In genomic region chr13:116882226-116882625, GRCm38 (mm10) we compare ENCODE assay signal across 20 mouse cellular contexts.
DNase-seq lines count a peak whose midpoint lies in the region; ATAC-seq and TF ChIP-seq lines count a peak whose summit lies in the region.
"Had no signal": no experiment of that assay in that cellular context is flagged by ENCODE, and none has a peak within 500 bp of the region (broad histone marks: within the 10 kb centered on the region; RNA-seq: fewer than 3 reads in every experiment).

No protein-coding gene starts in this region.

- H3K36me3 ChIP-seq in forebrain, postnatal 0 days (ENCODE audit: insufficient read depth) = 0 out of 2 replicates have a peak, but pooled peaks cover 3% of the 10 kb centered on the region
- no peaks in the 10 kb centered on the region for H3K36me3 ChIP-seq in forebrain, embryonic 11.5 days (ENCODE audit: control insufficient read depth, insufficient read depth, low read length)
- H3K36me3 ChIP-seq in heart, postnatal 0 days (replicated peaks; ENCODE audit: control insufficient read depth, insufficient read depth, low read length) = no peaks in the 10 kb centered on the region
- no peaks in the 10 kb centered on the region for H3K36me3 ChIP-seq in lung, postnatal 0 days (ENCODE audit: insufficient read depth, low read length)
- H3K36me3 ChIP-seq: hindbrain, embryonic 15.5 days; liver, embryonic 12.5 days had no signal

- peak; percentile 23; the same call in 1 of the 2 replicates for ATAC-seq in forebrain, postnatal 0 days
- no peak for ATAC-seq in forebrain, embryonic 11.5 days (replicated peaks; ENCODE audit: low FRiP score)
- peak; percentile 41; the same call in 1 of the 2 replicates for ATAC-seq in heart, postnatal 0 days (ENCODE audit: insufficient read depth, low read depth)
- peak; percentile 57 for ATAC-seq in lung, postnatal 0 days
- ATAC-seq in megakaryocyte progenitor cell, adult 5-6 weeks (replicated peaks; ENCODE audit: poor library complexity) = 0 out of 2 replicates have a peak, but pooled peaks have one; percentile 12
- ATAC-seq: intestine, embryonic 16.5 days; liver, embryonic 12.5 days had no signal

- H3K27me3 ChIP-seq in forebrain, postnatal 0 days (ENCODE audit: insufficient read depth, low read length) = no peaks in the 10 kb centered on the region
- no peaks in the 10 kb centered on the region for H3K27me3 ChIP-seq in forebrain, embryonic 11.5 days (ENCODE audit: control insufficient read depth, insufficient read depth, low read length)
- no peaks in the 10 kb centered on the region for H3K27me3 ChIP-seq in heart, postnatal 0 days (ENCODE audit: control insufficient read depth, insufficient read depth, low read length)
- H3K27me3 ChIP-seq in lung, postnatal 0 days (replicated peaks; ENCODE audit: insufficient read depth, low read length) = no peaks in the 10 kb centered on the region
- H3K27me3 ChIP-seq: CH12.LX; embryonic facial prominence, embryonic 12.5 days; hindbrain, embryonic 15.5 days; liver, embryonic 12.5 days had no signal

- no peak for TF ChIP-seq EP300 in heart, postnatal 0 days (IDR thresholded peaks at IDR 0.05; ENCODE audit: low read depth)
- no peak for TF ChIP-seq EP300 in lung, postnatal 0 days (IDR thresholded peaks at IDR 0.05)

- H3K4me2 ChIP-seq in forebrain, postnatal 0 days (ENCODE audit: low read depth) = no peak overlapping the region
- H3K4me2 ChIP-seq in forebrain, embryonic 11.5 days (ENCODE audit: low read depth, low read length, severe bottlenecking) = no peak overlapping the region
- no peak overlapping the region for H3K4me2 ChIP-seq in heart, postnatal 0 days (ENCODE audit: low read depth, low read length)
- H3K4me2 ChIP-seq in lung, postnatal 0 days (replicated peaks; ENCODE audit: low read depth, low read length) = no peak overlapping the region
- H3K4me2 ChIP-seq: embryonic facial prominence, embryonic 12.5 days; hindbrain, embryonic 15.5 days; liver, embryonic 12.5 days had no signal

- no peak for TF ChIP-seq CTCF in forebrain, postnatal 0 days (IDR thresholded peaks at IDR 0.05; ENCODE audit: low read depth)
- no peak for TF ChIP-seq CTCF in heart, postnatal 0 days (IDR thresholded peaks at IDR 0.05; ENCODE audit: low read depth)
- TF ChIP-seq CTCF in lung, postnatal 0 days (IDR thresholded peaks at IDR 0.05) = no peak

- 86% methylated on average over 7 of the region's 7 CpGs for WGBS in forebrain, postnatal 0 days
- 89% methylated on average over 7 of the region's 7 CpGs for WGBS in forebrain, embryonic 11.5 days
- whole genome bisulfite sequencing in heart, postnatal 0 days = 42% methylated on average over 7 of the region's 7 CpGs
- 49% methylated on average over 7 of the region's 7 CpGs for whole genome bisulfite sequencing in lung, postnatal 0 days

- H3K4me3 ChIP-seq in forebrain, postnatal 0 days (ENCODE audit: low read depth, low read length) = no peak overlapping the region
- H3K4me3 ChIP-seq in forebrain, embryonic 11.5 days (ENCODE audit: low read depth, low read length) = no peak overlapping the region
- H3K4me3 ChIP-seq in heart, postnatal 0 days (ENCODE audit: low read depth, low read length) = no peak overlapping the region
- H3K4me3 ChIP-seq in lung, postnatal 0 days (ENCODE audit: low read depth, low read length) = no peak overlapping the region
- H3K4me3 ChIP-seq: embryonic facial prominence, embryonic 12.5 days; heart, adult 2 months; hindbrain, embryonic 15.5 days; liver, embryonic 12.5 days; midbrain, embryonic 10.5 days had no signal

- DNase-seq in forebrain, postnatal 0 days = no peak
- no peak for DNase-seq in forebrain, embryonic 11.5 days (ENCODE audit: low spot score)
- no peak for DNase-seq in heart, postnatal 0 days (ENCODE audit: low spot score)
- DNase-seq in heart, adult 8-10 months (ENCODE audit: low spot score) = no peak
- DNase-seq in lung, postnatal 0 days (ENCODE audit: low spot score) = no peak
- DNase-seq in lung, postnatal 36 days = no peak
- DNase-seq: adrenal gland, postnatal 14 days; cerebellum, adult 9-11 months; heart, adult 2 months; kidney, postnatal 36 days; left cerebral cortex, postnatal 4 days; lung, adult 2 months; right cerebral cortex, postnatal 4 days had no signal

- no peak overlapping the region for H3K9ac ChIP-seq in forebrain, postnatal 0 days
- H3K9ac ChIP-seq in forebrain, embryonic 11.5 days (ENCODE audit: low read length) = no peak overlapping the region
- H3K9ac ChIP-seq in heart, postnatal 0 days (replicated peaks; ENCODE audit: low read depth, low read length) = no peak overlapping the region
- no peak overlapping the region for H3K9ac ChIP-seq in lung, postnatal 0 days (replicated peaks; ENCODE audit: low read depth)
- H3K9ac ChIP-seq: embryonic facial prominence, embryonic 12.5 days; hindbrain, embryonic 15.5 days; liver, embryonic 12.5 days had no signal

- no peak overlapping the region for H3K27ac ChIP-seq in forebrain, postnatal 0 days (ENCODE audit: low read depth, low read length)
- no peak overlapping the region for H3K27ac ChIP-seq in forebrain, embryonic 11.5 days (ENCODE audit: low read depth, low read length)
- no peak overlapping the region for H3K27ac ChIP-seq in heart, postnatal 0 days (ENCODE audit: low read depth)
- H3K27ac ChIP-seq in lung, postnatal 0 days (ENCODE audit: low read length) = no peak overlapping the region
- H3K27ac ChIP-seq: embryonic facial prominence, embryonic 12.5 days; heart, adult 2 months; hindbrain, embryonic 15.5 days; liver, embryonic 12.5 days; midbrain, embryonic 10.5 days had no signal

- H3K4me1 ChIP-seq in forebrain, postnatal 0 days (ENCODE audit: insufficient read depth) = no peaks in the 10 kb centered on the region
- no peaks in the 10 kb centered on the region for H3K4me1 ChIP-seq in forebrain, embryonic 11.5 days (replicated peaks; ENCODE audit: control insufficient read depth, insufficient read depth, low read length)
- H3K4me1 ChIP-seq in heart, postnatal 0 days (ENCODE audit: control insufficient read depth, insufficient read depth) = 0 out of 2 replicates have a peak, but pooled peaks cover 6% of the 10 kb centered on the region
- H3K4me1 ChIP-seq in lung, postnatal 0 days (ENCODE audit: insufficient read depth, low read depth, low read length) = no peaks in the 10 kb centered on the region
- H3K4me1 ChIP-seq: embryonic facial prominence, embryonic 12.5 days; hindbrain, embryonic 15.5 days; liver, embryonic 12.5 days had no signal

- H3K9me3 ChIP-seq in forebrain, postnatal 0 days (ENCODE audit: low read length) = no peaks in the 10 kb centered on the region
- H3K9me3 ChIP-seq in forebrain, embryonic 11.5 days (ENCODE audit: control insufficient read depth, low read length) = no peaks in the 10 kb centered on the region
- H3K9me3 ChIP-seq in heart, postnatal 0 days (replicated peaks; ENCODE audit: control insufficient read depth, low read length) = no peaks in the 10 kb centered on the region
- no peaks in the 10 kb centered on the region for H3K9me3 ChIP-seq in lung, postnatal 0 days (ENCODE audit: low read length)
- H3K9me3 ChIP-seq: embryonic facial prominence, embryonic 12.5 days; hindbrain, embryonic 15.5 days; liver, embryonic 12.5 days; midbrain, embryonic 10.5 days had no signal
